Mouse (Mus musculus) G1E (cell line): ENCODE measurements at regions not wholly inside any gene's neighbourhood (a gene's known extent, or its start where the extent isn't known, plus 50 kb on each side); places are given as distances from the start of the nearest gene placed in this dataset.

ENCODE experiments used
- CTCF ChIP-seq: IDR thresholded peaks from 2 replicates; pipeline ENCODE4 v1.5.1; 2012; ENCODE audit warnings: low read depth, low read length, inconsistent platforms, mixed read lengths
- TAL1 ChIP-seq: conservative IDR thresholded peaks from 2 replicates; pipeline ENCODE4 v1.6.1; 2012; ENCODE audit warnings: low read depth, low read length, inconsistent platforms, mixed read lengths

- TF ChIP-seq CTCF (no peak), TAL1 (no peak)
Measured at GRCm38 (mm10) chr17:72993134-72993533, 75.0 kb downstream of the Lbh start.
